ENCODE assay signal across 10 mouse cellular contexts in the genomic region with DNA sequence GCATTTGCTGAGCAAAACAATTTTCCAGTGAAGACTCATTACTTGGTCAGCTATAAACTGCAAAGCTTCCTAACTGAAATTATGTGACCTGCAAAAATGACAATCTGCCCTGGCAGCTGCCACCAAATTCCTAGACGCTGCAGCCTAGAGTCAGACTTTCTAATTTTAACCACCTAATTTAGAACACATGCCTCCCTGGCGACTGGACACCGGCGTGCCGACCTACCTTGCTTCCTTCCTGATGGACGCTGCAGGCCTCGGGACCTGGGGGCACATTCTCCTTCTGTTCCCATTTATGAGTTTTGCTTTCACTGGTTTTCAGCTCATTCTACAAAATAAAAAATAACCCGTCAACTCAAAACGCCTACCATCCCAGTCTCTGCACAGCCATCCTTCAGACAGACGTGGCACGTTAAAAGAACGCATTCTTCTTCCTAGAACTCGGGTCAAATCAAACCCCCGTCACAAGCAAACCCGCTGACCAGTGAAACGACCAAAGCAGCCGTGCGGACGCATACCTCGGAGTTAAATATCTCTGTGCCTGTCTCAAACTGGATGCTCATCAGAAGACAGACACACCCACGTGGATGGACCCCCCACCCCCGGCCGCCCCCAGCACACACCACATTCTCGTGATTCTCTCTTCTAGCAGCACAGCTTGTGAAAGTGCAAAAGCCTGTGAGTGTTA. TPM values are rescaled to one million over a fixed set of nuclear protein-coding genes. Genes with fewer than 3 reads are reported as not detected.
DNase-seq lines count a peak whose midpoint lies in the region; ATAC-seq and TF ChIP-seq lines count a peak whose summit lies in the region.
"Had no signal": no experiment of that assay in that cellular context is flagged by ENCODE, and none has a peak within 500 bp of the region (broad histone marks: within the 10 kb centered on the region; RNA-seq: fewer than 3 reads in every experiment).

No protein-coding gene starts in this region.

- no peak overlapping the region for H3K4me2 ChIP-seq in forebrain, embryonic 14.5 days (ENCODE audit: low read length)
- no peak overlapping the region for H3K4me2 ChIP-seq in forebrain, postnatal 0 days (ENCODE audit: low read depth)
- no peak overlapping the region for H3K4me2 ChIP-seq in embryonic facial prominence, embryonic 14.5 days (ENCODE audit: low read depth, low read length)

- no peak for DNase-seq in forebrain, embryonic 14.5 days (ENCODE audit: low spot score)
- no peak for DNase-seq in forebrain, postnatal 0 days
- peak; percentile 61 to 70 for DNase-seq in cerebellum, adult 18-20 months
- DNase-seq in embryonic facial prominence, embryonic 14.5 days (ENCODE audit: low spot score): no peak
- peak; percentile 46 for DNase-seq in heart, postnatal 4 days
- no peak for DNase-seq in T-cell, adult 2 months (ENCODE audit: low spot score)
- no peak for DNase-seq in B cell, adult 2 months
- DNase-seq: lung, adult 2 months had no signal

- 58% methylated on average over 24 of the region's 24 CpGs for WGBS in forebrain, embryonic 14.5 days
- 55% methylated on average over 24 of the region's 24 CpGs for WGBS in forebrain, postnatal 0 days
- WGBS in embryonic facial prominence, embryonic 14.5 days: 24% methylated on average over 24 of the region's 24 CpGs

- H3K4me1 ChIP-seq in forebrain, embryonic 14.5 days (ENCODE audit: control insufficient read depth, insufficient read depth, low read length): peaks cover 19% of the 10 kb centered on the region
- H3K4me1 ChIP-seq in forebrain, postnatal 0 days (ENCODE audit: insufficient read depth): no peaks in the 10 kb centered on the region
- H3K4me1 ChIP-seq in embryonic facial prominence, embryonic 14.5 days (ENCODE audit: control insufficient read depth, insufficient read depth, low read length): peaks cover 33% of the 10 kb centered on the region

- H3K9ac ChIP-seq in forebrain, embryonic 14.5 days (ENCODE audit: low read length): peak overlapping the region; percentile 5; the same call in 1 of the 2 replicates
- no peak overlapping the region for H3K9ac ChIP-seq in forebrain, postnatal 0 days
- H3K9ac ChIP-seq in embryonic facial prominence, embryonic 14.5 days (ENCODE audit: low read depth, low read length): peak overlapping the region; percentile 45; the same call in 1 of the 2 replicates

- no peaks in the 10 kb centered on the region for H3K9me3 ChIP-seq in forebrain, embryonic 14.5 days (replicated peaks; ENCODE audit: control insufficient read depth, low read length)
- no peaks in the 10 kb centered on the region for H3K9me3 ChIP-seq in forebrain, postnatal 0 days (ENCODE audit: low read length)
- H3K9me3 ChIP-seq in embryonic facial prominence, embryonic 14.5 days (ENCODE audit: control insufficient read depth, low read length): no peaks in the 10 kb centered on the region

- H3K27me3 ChIP-seq in forebrain, embryonic 14.5 days (replicated peaks; ENCODE audit: control insufficient read depth, insufficient read depth, low read length): no peaks in the 10 kb centered on the region
- no peaks in the 10 kb centered on the region for H3K27me3 ChIP-seq in forebrain, postnatal 0 days (ENCODE audit: insufficient read depth, low read length)
- no peaks in the 10 kb centered on the region for H3K27me3 ChIP-seq in embryonic facial prominence, embryonic 14.5 days (replicated peaks; ENCODE audit: control insufficient read depth, insufficient read depth, low read length)

- TF ChIP-seq CTCF in forebrain, postnatal 0 days (IDR thresholded peaks at IDR 0.05; ENCODE audit: low read depth): no peak

- peaks cover 16% of the 10 kb centered on the region for H3K36me3 ChIP-seq in forebrain, embryonic 14.5 days (ENCODE audit: control insufficient read depth, insufficient read depth, low read length)
- no peaks in the 10 kb centered on the region; the same call in 1 of the 2 replicates for H3K36me3 ChIP-seq in forebrain, postnatal 0 days (ENCODE audit: insufficient read depth)
- peaks cover 82% of the 10 kb centered on the region for H3K36me3 ChIP-seq in embryonic facial prominence, embryonic 14.5 days (ENCODE audit: control insufficient read depth, insufficient read depth, low read length)

- no peak overlapping the region for H3K27ac ChIP-seq in forebrain, embryonic 14.5 days (ENCODE audit: low read depth, low read length)
- no peak overlapping the region for H3K27ac ChIP-seq in forebrain, postnatal 0 days (ENCODE audit: low read depth, low read length)
- H3K27ac ChIP-seq in embryonic facial prominence, embryonic 14.5 days (replicated peaks; ENCODE audit: low read depth, low read length): peak overlapping the region; percentile 75

- H3K4me3 ChIP-seq in forebrain, embryonic 14.5 days (ENCODE audit: low read depth, low read length): no peak overlapping the region
- H3K4me3 ChIP-seq in forebrain, postnatal 0 days (ENCODE audit: low read depth, low read length): no peak overlapping the region
- H3K4me3 ChIP-seq in embryonic facial prominence, embryonic 14.5 days (ENCODE audit: low read depth, low read length): no peak overlapping the region

- no peak for ATAC-seq in forebrain, embryonic 14.5 days
- ATAC-seq in forebrain, postnatal 0 days: no peak
- no peak for ATAC-seq in embryonic facial prominence, embryonic 14.5 days (ENCODE audit: low read depth)
- no peak for ATAC-seq in megakaryocyte progenitor cell, adult 5-6 weeks (replicated peaks; ENCODE audit: poor library complexity)
- ATAC-seq: midbrain, embryonic 16.5 days had no signal

RNA-seq across cellular contexts. Expression of a gene that starts 29.3 kb away (rescaled TPM):
- 71.9 and 72.5 TPM in 2 replicates for polyA plus RNA-seq in forebrain, embryonic 14.5 days (2014; fragmentation: Nextera tagmentation; extraction: Ambion mirVana)
- total RNA-seq in forebrain, postnatal 0 days (2014; rRNA removed): 95.7 and 99.2 TPM in 2 replicates
- 69.5 and 76.8 TPM in 2 replicates for polyA plus RNA-seq in forebrain, postnatal 0 days (2015; fragmentation: Nextera tagmentation; extraction: Ambion mirVana)
- 70.3 and 81.1 TPM in 2 replicates for polyA plus RNA-seq in embryonic facial prominence, embryonic 14.5 days (2014; fragmentation: Nextera tagmentation; extraction: Ambion mirVana)
- 10 to 100 TPM; 29.3 to 31.3 TPM for total RNA-seq in heart, postnatal 4 days (2021)
- total RNA-seq in megakaryocyte progenitor cell, adult 5-6 weeks (2015): 42.9 and 49.4 TPM in 2 replicates
- 20.6 and 23.0 TPM in 2 replicates for total RNA-seq in megakaryocyte progenitor cell, adult 5-6 weeks (2017)

Comparison
In these comparisons a context has a peak if more than half of its experiments do, and no peak if none do; other contexts are left out.
1. DNase-seq: peak in cerebellum, adult 18-20 months (2 of 2) and heart, postnatal 4 days (single experiment); none in forebrain, embryonic 14.5 days (single experiment), forebrain, postnatal 0 days (single experiment), embryonic facial prominence, embryonic 14.5 days (single experiment), T-cell, adult 2 months (single experiment) and B cell, adult 2 months (0 of 2).